Mouse (Mus musculus): Measurements from ENCODE around the gene Tpp1.

Gene Tpp1

GRCm38 (mm10) chr7:105726144-105726979, 25.7 kb downstream of the Tpp1 start:
- DNase-seq, result no peak

GRCm38 (mm10) chr7:105721916-105722315, 30.1 kb downstream of the Tpp1 start:
- no peak for DNase-seq

GRCm38 (mm10) chr7:105715366-105715765, 36.7 kb downstream of the Tpp1 start:
- DNase-seq, result no peak

- no peak for DNase-seq
Observed at GRCm38 (mm10) chr7:105708733-105709132, 43.3 kb downstream of the Tpp1 start.

GRCm38 (mm10) chr7:105703816-105704215, 48.2 kb downstream of the Tpp1 start:
- no peak for DNase-seq

- DNase-seq, result no peak
Observed at GRCm38 (mm10) chr7:105703184-105703583, 48.9 kb downstream of the Tpp1 start.

Measured in right cerebral cortex, postnatal 14 days (tissue).